Mouse (Mus musculus) monocyte, adult 5-6 weeks (primary cell): ENCODE measurements around the gene Cul9. TPM values are rescaled to one million over a fixed set of nuclear protein-coding genes. Genes with fewer than 3 reads are reported as not detected.
"Not testable (repeated sequence)": the region's sequence is repeated elsewhere in the genome, so short reads cannot be mapped to it uniquely, and the experiment has no call there.

Experiments
- ATAC-seq: fragments of 153-309, 156-312 bp; replicated peaks from 2 replicates; pipeline ENCODE4 v1.8.0; 2017; ENCODE audit warnings: mild to moderate bottlenecking; ENCODE audit not compliant: low TSS enrichment, insufficient number of reproducible peaks, severe bottlenecking, poor library complexity, low FRiP score
- total RNA-seq: library from RNA; stranded (forward); fragments of 200-1000, 200-491, 200-594 nt; gene quantifications from 3 replicates; pipeline ENCODE4 v1.2.3, GENCODE M21; 2017

The Cul9 gene
- total RNA-seq, 1 experiment from 2014 or later = 4.9 TPM

DNA sequence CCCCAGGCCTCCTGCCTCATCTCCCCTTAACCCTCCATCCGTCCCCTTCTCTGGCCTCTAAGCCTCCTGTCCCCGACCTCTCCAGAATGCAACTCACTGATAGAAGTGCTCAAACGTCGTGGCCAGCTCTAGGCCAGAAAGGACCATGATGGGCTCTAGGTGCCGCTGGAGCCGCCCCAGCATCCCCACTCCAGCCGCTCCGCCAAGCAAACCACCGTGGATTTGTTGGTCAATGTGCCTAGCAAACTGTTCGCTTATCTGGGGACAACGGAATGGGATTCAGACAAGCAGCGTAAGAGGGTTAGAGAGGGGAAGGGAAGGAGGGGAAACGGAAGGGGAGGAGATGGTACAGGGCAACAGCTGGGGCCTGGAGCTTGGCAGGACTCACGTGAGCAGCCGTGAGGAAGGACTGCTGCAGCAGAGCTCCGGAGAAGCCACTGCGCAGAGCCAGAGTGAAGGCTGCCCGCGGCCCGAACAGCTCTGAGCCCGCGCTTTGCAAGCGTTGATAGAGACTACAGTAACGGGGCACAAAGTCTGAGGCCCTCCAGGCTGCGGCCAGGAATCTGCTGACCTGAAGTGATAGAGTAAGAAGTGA is 25.7 kb downstream of the Cul9 start:
- no peak for ATAC-seq

DNA sequence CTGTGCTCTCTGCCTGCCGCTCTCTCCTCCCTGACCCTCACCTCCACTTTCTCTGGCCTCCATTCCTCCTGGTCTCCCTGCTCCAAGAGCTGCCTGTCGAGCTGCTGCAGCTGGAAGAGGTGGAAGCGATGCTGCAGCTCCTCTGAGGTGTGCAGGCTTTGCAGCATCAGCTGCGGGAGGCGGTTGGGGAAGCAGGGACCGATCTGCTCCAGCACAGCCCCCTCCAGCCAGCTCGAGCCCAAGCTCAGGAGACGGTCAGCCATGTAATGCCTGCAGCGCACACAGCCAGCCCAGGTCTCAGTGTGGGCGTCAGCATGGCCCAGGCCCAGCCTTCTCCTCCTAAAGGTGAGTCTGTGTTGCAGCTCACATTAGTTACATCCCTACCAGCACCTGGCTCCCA is 26.2 kb downstream of the Cul9 start:
- ATAC-seq = no peak

DNA sequence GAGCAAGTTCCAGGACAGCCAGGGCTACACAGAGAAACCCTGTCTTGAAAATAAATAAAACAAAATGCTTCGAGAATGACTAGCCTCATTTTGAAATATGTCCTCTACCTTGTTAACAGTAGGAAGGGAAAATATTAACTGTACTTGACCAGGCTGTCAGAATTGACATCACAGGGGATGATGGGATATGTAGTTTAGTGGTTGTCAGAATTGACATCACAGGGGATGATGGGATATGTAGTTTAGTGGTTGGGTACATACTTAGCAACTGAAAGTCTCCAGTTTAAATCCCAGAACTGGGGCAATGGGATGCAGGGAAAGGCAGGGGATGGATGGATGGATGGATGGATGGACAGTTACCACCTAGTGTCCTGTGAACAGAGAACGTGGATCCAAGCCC is 32.9 kb downstream of the Cul9 start:
- no peak for ATAC-seq

DNA sequence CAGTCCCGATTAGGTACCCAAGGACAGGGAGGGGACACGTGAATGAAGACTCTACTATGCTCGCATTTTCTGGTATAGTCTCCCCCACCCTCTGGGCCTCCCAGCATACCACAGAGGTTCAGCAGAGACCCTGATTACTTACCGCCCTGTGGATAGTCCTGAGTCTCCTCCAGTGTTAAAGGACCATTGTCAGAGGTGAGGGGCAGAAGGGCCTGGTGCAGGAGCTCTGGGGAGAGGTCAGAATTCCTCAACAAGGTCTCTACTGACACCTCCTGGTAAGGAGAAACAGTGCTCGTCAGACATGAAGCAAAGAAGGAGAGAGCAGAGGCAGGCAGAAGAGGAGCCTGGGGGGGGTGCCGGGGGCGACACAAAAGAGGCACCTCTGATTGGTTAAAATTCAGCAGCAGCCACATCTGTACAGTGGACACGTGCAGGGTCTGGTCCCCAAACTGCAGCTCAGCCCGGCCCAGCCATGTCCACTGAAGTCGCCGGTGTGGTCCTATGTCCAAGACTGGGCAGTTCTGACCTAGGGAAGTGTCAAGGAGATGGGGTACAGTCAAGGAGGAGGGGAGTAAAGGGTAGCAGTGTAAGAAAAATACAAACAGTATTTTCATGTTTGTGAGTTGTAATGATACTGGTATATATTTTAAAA is 35.0 kb downstream of the Cul9 start:
- ATAC-seq = no peak

DNA sequence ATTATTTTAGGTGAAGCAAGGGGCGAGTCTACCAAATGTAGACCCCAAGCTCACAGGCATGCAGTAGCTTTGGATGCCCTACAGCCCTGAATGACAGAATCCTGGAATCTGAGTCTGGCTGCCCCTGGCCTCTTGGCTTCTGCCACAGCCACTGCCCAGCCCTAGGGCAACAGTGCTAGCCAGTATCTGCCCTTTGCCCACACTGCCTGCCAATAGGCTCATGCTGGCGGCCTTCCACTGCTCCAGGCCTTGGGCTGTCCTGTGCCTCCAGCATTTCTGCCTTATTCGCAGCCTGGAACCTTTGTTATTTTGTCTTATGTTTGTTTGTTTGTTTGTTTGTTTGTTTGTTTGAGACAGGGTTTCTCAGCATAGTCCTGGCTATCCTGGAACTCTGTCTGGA is 40.6 kb downstream of the Cul9 start:
- no peak for ATAC-seq

DNA sequence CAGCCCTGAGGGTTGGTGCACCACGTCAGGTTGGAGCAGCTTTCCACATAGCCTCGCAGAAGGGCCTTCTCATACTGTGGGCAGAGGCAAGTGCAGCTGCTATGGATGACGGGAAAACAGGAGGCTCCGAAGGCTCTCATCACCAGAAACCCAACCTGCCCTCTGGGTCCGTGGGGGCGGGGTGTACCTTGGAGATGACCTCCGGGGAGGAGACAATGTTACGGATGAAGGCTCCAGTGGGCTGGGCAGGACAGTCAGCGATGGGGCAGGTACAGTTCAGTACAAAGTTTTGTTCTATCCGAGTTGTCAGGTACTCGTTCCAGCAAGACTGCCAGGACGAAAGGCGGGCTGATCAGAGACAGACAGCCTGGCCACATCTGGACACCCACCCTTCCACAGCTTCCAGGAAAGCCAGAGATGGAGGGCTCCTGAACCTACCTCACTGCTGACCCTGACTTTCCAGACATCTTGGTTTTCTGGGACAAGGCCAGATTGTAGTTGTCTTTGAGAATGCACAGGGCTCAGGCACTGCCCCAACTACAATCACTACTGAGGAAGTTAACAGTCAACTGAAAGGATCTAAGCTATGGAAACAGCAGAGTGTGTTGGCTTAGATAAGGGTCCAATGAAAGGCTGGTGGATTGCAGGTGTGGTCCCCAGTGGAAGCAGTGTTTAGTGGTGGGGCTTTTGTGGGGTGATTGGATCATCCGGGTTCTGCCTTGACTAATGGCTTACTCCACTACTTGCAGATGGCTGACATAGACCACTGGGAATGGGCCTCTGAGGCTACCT is 42.1 kb downstream of the Cul9 start:
- ATAC-seq = no peak

DNA sequence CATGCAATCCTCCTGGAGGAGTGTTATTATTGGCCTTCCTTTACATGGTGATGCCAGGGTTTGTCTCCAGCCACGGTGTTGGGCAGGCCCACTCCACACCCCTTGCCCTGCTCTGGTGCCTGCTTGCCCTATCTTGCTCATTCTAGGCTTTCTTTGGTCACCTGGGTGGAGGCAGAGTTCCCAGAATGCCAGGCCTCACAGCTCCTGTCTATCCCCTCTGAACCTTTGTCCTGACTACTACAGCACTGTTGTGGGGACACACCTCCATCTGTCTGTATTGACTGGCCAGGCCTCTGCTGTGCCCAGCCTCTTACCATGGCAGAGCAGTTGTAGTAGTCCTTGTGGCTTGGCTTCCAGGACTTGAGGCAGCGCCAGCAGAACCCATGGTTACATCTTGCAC is 43.4 kb downstream of the Cul9 start:
- no peak for ATAC-seq

DNA sequence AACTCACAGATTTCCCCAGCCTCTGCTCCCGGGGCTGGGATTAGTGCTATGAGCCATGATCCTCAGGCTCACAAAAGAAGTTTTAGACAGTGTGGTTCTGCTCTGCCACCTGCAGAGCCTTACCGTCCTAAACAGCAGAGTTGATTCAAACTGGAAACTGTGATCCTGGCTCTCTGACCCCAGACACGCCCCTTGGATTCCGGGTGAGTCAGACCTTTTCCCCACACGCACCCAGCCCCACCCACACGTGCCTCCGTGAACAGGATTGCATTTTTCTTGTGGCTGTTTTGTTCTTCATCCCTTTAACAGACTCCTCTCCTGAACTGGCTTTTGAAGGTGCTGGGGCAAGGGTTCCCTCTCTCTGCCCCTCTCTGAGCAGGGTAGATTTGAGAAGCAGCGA is 48.2 kb downstream of the Cul9 start:
- no peak for ATAC-seq

DNA sequence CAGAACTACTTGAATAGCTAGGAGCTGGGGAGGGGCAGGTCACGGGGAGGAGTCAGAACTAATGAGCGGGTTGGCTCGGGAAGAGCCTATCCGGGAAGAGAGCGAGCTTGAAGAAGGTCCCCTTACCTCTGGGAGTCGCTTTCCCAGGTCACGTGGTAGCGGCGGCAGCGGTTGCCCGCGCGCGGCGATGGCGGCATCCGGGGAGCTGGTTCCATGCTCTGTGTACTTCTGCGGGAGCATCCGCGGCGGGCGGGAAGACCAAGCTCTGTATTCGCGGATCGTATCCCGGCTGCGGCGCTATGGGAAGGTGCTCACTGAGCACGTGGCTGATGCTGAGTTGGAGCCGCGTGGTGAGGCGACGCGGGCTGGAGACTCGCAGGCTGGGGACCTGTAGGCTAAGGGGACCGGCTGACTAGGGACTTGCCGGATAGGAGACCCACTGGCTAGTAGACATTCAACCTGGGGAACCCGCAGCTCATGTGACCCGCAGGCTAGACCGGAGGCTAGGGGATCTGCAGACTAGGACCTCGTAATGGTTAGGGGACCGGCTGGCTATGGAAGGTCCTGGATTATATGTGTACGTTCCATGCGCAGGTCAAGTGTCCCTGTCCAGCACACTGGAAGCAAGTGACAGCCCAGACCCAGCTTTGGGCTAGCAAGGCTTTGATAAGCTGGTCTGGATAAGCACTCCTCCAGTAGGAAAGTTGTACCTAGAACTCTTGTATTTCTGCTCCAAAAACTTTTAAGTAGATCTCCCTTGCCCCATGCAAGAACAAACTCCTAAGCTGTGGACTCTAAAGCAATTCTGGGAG is 49.4 kb downstream of the Cul9 start, which contains the start of gene Dnph1:
Gene Dnph1, plus strand, starts transcription at position 89 of the 812 bp plus-strand sequence.
- ATAC-seq = 0 out of 2 replicates have a peak, but pooled peaks have one; percentile 34

DNA sequence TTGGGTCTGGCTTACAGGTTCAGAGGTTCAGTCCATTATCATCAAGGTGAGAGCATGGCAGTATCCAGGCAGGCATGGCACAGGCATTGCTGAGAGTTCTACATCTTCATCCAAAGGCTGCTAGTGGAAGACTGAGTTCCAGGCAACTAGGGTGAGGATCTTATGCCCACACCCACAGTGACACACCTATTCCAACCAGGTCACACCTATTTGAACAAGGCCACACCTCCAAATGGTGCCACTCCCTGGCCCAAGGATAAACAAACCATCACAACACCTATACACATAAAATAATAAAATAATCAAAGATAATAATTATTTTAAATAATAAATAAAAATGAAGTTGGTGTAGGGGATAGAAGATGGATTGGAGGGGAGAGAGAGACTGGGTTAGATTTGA is 50.1 kb downstream of the Cul9 start:
- not testable (repeated sequence) for ATAC-seq

DNA sequence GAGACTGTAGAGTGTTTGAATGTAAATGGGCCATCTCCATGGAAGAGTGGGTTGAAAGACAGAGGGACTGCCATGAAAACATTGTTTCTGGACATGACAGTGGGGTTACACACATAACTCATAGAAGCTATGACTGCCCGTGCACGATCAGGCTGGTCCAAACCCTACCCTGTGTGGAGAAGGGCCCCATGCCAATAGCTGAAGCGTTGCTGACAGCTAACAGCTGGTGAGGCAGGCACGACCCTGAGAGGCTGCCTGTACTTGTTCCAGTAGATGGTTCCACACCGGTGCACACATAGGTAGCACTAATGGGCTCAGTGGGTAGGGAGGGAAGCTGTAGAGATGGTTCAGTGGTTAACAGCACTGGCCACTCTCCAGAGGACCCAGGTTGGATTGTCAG is 50.7 kb downstream of the Cul9 start:
- ATAC-seq = no peak; the same call in 1 of the 2 replicates

DNA sequence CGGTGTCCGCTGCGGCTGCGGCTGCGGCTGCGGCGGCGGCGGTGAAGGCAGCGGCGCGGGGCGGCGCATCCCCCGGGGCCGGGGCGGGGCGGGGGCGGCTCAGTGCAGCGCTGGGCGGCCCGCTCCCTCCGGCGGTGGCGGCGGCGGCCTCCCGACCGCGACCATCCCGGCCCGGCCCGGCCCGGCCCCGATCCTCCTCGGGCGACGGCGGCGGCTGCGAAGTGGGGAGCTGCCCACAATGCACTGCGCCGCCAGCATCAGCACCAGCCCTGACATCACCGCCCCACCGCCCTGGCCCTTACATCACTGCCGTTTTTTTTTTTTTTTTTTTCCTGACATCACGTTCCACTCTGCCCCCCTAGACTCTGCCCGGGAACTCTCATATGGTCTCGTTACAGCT is 58.8 kb downstream of the Cul9 start, which contains the start of gene Ttbk1:
Gene Ttbk1, minus strand, starts transcription at position 245 of the 400 bp plus-strand sequence.
- ATAC-seq = no peak

DNA sequence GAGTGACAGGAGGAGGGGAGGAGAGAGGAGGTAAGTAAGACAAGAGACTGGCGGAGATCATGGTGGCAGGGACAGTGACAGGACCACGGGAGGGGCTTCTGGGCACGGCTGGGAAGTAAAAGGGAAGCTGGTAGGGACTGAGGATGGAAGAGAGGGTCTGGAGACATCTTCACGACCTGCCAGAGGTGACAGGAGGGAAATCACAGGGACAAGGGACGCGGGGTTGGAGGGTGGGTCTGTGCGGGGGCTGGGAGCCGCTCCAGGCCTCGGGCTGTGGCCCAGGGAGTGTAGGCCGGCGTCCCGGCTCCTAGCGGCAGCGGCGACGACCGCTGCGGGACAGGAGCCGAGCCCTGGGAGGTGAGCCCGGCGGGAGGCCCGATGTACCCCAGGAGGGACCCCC is 59.2 kb downstream of the Cul9 start:
- ATAC-seq = no peak

DNA sequence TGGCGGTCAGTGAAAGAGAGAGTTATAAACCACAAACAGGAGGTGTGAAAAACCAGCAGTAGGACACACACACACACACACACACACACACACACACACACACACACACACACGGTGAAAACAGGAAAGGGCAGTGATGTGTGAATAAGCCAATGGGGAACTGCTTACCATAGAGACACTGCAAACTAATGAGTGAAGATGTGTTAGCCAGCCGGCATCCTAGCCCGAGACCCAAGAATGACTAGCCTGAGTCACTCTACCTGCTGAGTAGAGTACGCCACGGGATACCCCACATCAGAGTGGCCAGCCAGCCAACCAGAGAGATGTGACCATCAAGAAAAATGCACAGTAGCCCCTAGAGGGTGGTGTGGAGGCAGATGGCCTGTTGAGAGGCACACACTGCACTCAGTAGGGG is 61.7 kb downstream of the Cul9 start:
- peak; percentile 52 for ATAC-seq

DNA sequence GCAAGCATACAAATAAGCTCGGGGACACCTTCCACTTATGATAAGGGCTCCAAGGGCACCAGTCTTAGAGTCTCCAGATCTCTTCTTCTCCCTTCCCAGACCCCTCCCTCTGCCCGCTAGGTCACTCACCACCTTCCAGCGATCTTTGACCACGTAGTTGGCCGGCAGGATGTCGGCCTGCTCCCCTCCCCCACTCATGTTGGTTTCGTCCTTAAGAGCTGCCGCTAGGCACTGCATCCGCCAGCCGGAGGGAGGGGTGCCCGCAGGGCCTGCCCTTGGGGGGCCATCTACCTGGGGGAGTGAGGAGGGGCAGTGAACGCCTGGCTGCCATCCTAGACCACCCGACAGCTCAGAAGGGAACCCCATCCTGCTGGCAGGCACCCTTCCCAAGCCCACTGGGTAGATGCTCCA is 62.2 kb downstream of the Cul9 start:
- peak; percentile 44 for ATAC-seq

DNA sequence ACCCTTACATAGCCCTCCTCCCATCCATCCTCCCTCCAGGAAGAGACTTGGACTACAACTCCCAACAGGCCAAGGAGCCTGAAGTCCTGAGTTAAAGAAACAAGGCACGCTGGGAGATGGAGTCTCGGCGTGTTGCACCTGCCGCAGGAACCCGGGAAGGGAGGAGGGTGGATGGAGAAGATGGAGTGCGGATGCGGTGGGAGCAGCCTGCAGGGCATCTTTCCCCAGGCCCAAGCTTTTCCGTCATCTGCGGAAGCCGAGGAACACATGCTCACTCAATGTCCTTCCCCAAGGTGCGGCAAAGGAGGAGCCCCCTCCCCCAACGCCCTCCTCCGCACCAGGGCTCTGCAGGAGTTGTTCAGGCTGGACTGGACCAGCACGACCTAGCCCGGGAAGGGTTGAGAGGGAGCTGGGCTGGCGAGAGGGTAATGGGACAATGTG is 62.6 kb downstream of the Cul9 start:
- no peak for ATAC-seq

DNA sequence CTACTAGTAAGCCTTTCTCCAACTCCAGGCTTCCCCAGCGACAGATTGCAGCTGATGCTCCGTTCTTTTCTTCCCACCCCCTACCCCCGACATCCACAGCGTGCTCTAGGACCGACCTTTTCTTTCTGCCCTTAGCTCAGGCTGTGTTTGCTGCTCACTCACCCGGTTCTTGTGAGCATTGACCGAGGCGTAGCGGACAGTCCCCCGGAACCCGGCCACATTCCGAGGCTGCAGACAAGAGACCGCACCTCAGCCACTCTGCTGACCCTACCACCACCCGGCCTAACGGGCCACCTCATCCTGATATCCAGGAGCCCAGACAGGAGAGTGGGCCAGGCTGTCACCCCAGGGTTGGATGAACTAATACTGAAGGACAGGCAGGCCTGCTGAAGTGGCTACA is 68.9 kb downstream of the Cul9 start:
- ATAC-seq = no peak

DNA sequence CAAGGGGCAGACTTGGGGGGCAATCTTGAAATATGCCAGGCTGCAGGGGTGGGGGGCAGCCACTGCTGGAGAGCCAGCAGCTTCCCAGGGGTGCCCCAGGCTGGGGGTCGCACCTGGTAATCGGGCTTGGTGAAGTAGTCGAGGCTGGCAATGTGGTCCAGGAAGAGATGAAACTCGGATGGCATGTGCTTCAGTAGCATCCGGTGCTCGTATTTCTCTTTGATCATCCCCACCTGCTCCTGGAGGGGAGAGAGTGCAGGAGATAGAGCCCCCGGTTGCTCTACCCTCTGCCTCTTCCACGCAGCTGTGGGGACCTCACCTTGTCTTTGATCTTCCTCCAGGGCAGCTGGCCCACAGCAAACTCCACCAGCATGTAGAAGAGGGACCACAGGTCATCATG is 69.6 kb downstream of the Cul9 start:
- no peak for ATAC-seq

DNA sequence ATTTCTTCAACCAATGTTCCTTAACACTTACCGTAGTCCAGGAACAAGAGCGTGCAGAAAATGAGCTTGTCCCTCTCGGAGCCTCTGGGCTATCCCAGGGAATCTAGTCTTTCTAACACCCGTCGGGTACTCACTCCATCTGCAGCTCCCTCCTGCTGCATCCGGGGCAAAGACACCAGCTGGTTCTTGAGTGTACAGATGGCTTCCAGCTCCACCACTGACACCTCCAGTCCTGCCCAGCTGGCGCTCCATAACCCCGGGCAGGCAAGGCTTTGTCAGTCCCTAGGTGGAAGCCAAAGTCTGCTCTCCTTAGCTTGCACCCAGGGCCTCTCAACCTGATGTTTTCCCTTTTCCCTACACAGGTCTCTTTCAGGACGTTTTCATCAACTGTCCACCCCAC is 78.4 kb downstream of the Cul9 start:
- no peak for ATAC-seq
